Mouse (Mus musculus) intestine, embryonic 14.5 days (tissue): ENCODE data around the gene Qrich2. TPM values are rescaled to one million over a fixed set of nuclear protein-coding genes. Genes with fewer than 3 reads are reported as not detected.

ENCODE experiments used
- ATAC-seq: fragments of 200-750 bp; cut with Nextera tagmentation; replicated peaks from 2 replicates; pipeline ENCODE4 v1.8.0; 2017; ENCODE audit warnings: low read depth, moderate number of reproducible peaks, moderate TSS enrichment, moderate library complexity; ENCODE audit not compliant: low FRiP score, low TSS enrichment
- DNase-seq: peaks from one replicate; pipeline ENCODE4 v3.0.0-alpha.2; 2018; ENCODE audit warnings: low spot score
- H3K27ac ChIP-seq: fragments of 300-500 bp; sonication (generic); 2 replicates; pipeline ENCODE4 v1.5.1; 2014; ENCODE audit warnings: low read depth, mild to moderate bottlenecking, control low read depth
- H3K27me3 ChIP-seq: fragments of 300-500 bp; sonication (generic); replicated peaks from 2 replicates; pipeline ENCODE4 v1.6.1; 2014; ENCODE audit warnings: low read length, control low read depth; ENCODE audit not compliant: control insufficient read depth, insufficient read depth
- H3K36me3 ChIP-seq: fragments of 300-500 bp; sonication (generic); 2 replicates; pipeline ENCODE4 v1.6.1; 2014; ENCODE audit warnings: low read length, control low read depth; ENCODE audit not compliant: control insufficient read depth, insufficient read depth
- H3K4me1 ChIP-seq: fragments of 300-500 bp; sonication (generic); replicated peaks from 2 replicates; pipeline ENCODE4 v1.6.1; 2014; ENCODE audit warnings: low read length, control low read depth, mixed read lengths; ENCODE audit not compliant: control insufficient read depth, insufficient read depth
- H3K4me2 ChIP-seq: fragments of 300-500 bp; sonication (generic); 2 replicates; pipeline ENCODE4 v1.6.1; 2014; ENCODE audit warnings: low read length
- H3K4me3 ChIP-seq: fragments of 300-500 bp; sonication (generic); 2 replicates; pipeline ENCODE4 v1.5.1; 2014; ENCODE audit warnings: low read depth, low read length, control low read depth, mixed read lengths
- H3K9ac ChIP-seq: fragments of 300-500 bp; sonication (generic); 2 replicates; pipeline ENCODE4 v1.6.1; 2014; ENCODE audit warnings: mild to moderate bottlenecking, low read length
- H3K9me3 ChIP-seq: fragments of 300-500 bp; sonication (generic); 2 replicates; pipeline ENCODE4 v1.6.1; 2016; ENCODE audit warnings: low read length, control low read depth; ENCODE audit not compliant: control insufficient read depth
- WGBS: fragments of 180-500 bp; shearing (Covaris S2); extraction: QIAGEN DNeasy Blood & Tissue Kit; methylation state at CpG from one replicate; pipeline ENCODE4 v1.1.7; 2014; 5-methylcytosine and 5-hydroxymethylcytosine counted together
- polyA plus RNA-seq: library from polyadenylated mRNA; unstranded; fragments of >200 nt; fragmentation: Nextera tagmentation; extraction: Ambion mirVana; gene quantifications from 2 replicates; pipeline ENCODE4 v1.2.1, GENCODE M21; 2014

Qrich2 gene
- polyA plus RNA-seq, result 0.15 and 0.22 TPM in 2 replicates

- no peak for DNase-seq
- Histone ChIP-seq H3K4me1 (no peaks in the 10 kb centered on the region), H3K4me2 (no peak within 1 kb of the TSS), H3K4me3 (no peak within 1 kb of the TSS), H3K9me3 (no peaks in the 10 kb centered on the region), H3K27me3 (no peaks in the 10 kb centered on the region), H3K36me3 (peaks cover 17% of the 10 kb centered on the region), H3K27ac (no peak within 1 kb of the TSS), H3K9ac (no peak within 1 kb of the TSS)
- ATAC-seq, result no peak
- 56% methylated on average over 20 of the region's 20 CpGs for WGBS
These were observed at the start of gene Qrich2 for GRCm38 (mm10) chr11:116466141-116466540. TSS of gene Qrich2 (minus strand) at chr11:116466241.

DNA sequence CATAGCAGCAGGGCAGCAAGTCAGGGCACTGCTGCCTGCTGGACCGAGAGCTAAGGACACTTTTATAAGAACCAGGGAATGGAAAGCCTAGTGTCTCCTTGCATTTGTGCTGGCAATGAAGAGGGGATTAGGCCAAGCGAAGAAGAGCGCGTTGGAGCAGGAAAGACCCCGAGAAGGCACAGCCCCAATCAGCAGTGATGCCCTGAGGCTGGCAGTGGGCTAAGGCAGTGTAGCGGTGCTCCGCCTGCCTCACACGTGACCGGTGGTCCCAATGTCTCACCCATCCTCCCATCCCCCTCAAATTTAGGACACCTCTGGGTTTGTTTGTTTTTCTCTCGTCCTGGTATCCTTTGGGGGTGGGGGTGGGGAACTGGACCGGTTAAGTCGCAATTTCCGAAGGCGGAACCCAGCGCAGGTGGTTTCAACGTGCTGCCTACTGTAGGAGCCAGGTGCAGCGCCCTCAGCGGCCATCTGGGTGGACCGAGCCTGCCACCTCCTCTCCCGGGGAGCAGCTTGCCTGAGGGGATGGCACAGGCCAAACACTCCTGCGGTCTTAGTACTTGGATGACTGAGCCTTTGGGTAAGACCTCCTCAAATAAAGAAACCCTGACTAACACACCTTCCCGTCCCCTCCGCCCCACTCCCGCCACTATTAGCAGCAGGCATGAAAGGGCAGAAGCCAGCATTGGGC is 49.4 kb upstream of the Qrich2 start:
- Histone ChIP-seq H3K27me3 (0 out of 2 replicates have a peak, but pooled peaks cover 3% of the 10 kb centered on the region), H3K36me3 (no peaks in the 10 kb centered on the region), H3K4me3 (no peak overlapping the region), H3K9me3 (no peaks in the 10 kb centered on the region), H3K9ac (no peak overlapping the region), H3K4me2 (no peak overlapping the region), H3K27ac (no peak overlapping the region), H3K4me1 (peaks cover 5% of the 10 kb centered on the region)
- WGBS, result 22% methylated on average over 24 of the region's 24 CpGs
- DNase-seq (no peak), ATAC-seq (no peak)

- Histone ChIP-seq H3K27ac (no peak overlapping the region), H3K9ac (no peak overlapping the region)
- 76% methylated on average over 4 of the region's 4 CpGs for WGBS
These were observed 47.5 kb upstream of the Qrich2 start for GRCm38 (mm10) chr11:116513531-116514038.

GRCm38 (mm10) chr11:116512987-116513386 is 46.9 kb upstream of the Qrich2 start:
- no peak for DNase-seq
- Histone ChIP-seq H3K4me1 (peaks cover 4% of the 10 kb centered on the region), H3K27ac (no peak overlapping the region), H3K4me2 (no peak overlapping the region), H3K4me3 (no peak overlapping the region), H3K27me3 (0 out of 2 replicates have a peak, but pooled peaks cover 3% of the 10 kb centered on the region), H3K36me3 (no peaks in the 10 kb centered on the region), H3K9ac (no peak overlapping the region), H3K9me3 (no peaks in the 10 kb centered on the region)
- WGBS, result 85% methylated on average over 6 of the region's 6 CpGs
- no peak for ATAC-seq

More at GRCm38 (mm10) chr11:116513531-116514038, 47.5 kb upstream of the Qrich2 start:
- H3K4me1 ChIP-seq, result peaks cover 5% of the 10 kb centered on the region
- H3K4me2 ChIP-seq, result no peak overlapping the region
- ATAC-seq, result no peak
- DNase-seq, result no peak
- H3K9me3 ChIP-seq, result no peaks in the 10 kb centered on the region
- no peak overlapping the region for H3K4me3 ChIP-seq
- H3K27me3 ChIP-seq, result 0 out of 2 replicates have a peak, but pooled peaks cover 3% of the 10 kb centered on the region
- no peaks in the 10 kb centered on the region for H3K36me3 ChIP-seq

DNA sequence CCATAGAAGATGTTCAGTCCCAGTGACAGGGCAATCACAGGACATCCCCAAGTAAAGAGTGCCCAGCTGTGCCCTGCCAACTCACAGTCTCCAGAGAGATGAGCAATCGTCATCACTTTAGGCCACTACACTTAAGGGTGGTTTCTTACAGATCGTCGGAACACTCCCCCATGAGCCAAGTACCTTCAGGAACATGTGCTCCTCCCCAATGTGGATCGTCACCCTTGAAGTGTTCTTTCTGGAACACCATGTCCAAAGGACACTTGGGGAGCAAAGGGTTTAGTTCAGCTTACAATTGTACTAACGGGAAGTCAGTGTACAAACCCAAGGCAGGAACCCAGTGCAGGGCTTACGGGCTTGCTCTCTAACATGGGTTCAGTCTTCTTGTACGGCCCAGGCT is 46.1 kb upstream of the Qrich2 start:
- H3K4me1 ChIP-seq, result no peaks in the 10 kb centered on the region
- no peaks in the 10 kb centered on the region for H3K9me3 ChIP-seq
- no peak for DNase-seq
- no peak overlapping the region for H3K4me3 ChIP-seq
- no peak overlapping the region for H3K27ac ChIP-seq
- H3K4me2 ChIP-seq, result no peak overlapping the region
- no peaks in the 10 kb centered on the region for H3K36me3 ChIP-seq
- H3K27me3 ChIP-seq, result 0 out of 2 replicates have a peak, but pooled peaks cover 3% of the 10 kb centered on the region
- no peak for ATAC-seq
- WGBS, result 92% methylated on average over 7 of the region's 7 CpGs
- no peak overlapping the region for H3K9ac ChIP-seq

DNA sequence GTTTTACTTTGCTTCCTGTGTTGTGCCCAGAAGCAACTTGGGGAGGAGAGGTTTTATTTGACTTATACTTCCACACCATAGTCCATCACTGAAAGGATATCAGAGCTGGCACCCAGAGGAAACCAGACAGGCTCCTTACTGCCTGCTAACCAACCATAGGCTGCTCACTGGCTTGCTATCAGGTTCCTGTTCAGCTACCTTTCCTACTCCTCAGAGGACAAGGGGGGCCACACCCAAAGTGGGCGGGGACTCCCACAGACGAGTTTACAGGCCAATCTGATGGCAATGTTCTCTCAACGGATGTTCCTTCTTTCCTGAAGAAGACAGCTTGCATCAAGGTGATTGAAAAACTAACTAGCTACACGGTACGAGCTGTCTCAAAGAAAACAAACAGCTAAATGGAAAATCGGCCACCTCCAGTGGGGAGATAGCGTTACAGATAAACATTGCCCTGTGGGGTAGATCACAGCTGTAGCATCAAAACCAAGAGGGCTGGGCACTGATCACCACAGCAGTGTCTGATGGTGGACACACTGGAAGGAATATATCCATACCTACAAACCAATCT is 45.3 kb upstream of the Qrich2 start:
- WGBS, result 64% methylated on average over 7 of the region's 7 CpGs
- no peak for ATAC-seq
- Histone ChIP-seq H3K9me3 (no peaks in the 10 kb centered on the region), H3K36me3 (no peaks in the 10 kb centered on the region), H3K27ac (no peak overlapping the region), H3K27me3 (0 out of 2 replicates have a peak, but pooled peaks cover 3% of the 10 kb centered on the region), H3K4me1 (no peaks in the 10 kb centered on the region), H3K9ac (no peak overlapping the region), H3K4me2 (no peak overlapping the region), H3K4me3 (no peak overlapping the region)
- no peak for DNase-seq

- H3K4me2 ChIP-seq, result no peak overlapping the region
- no peaks in the 10 kb centered on the region for H3K9me3 ChIP-seq
- no peaks in the 10 kb centered on the region for H3K27me3 ChIP-seq
- H3K9ac ChIP-seq, result no peak overlapping the region
- ATAC-seq (no peak), DNase-seq (no peak)
- 49% methylated on average over 2 of the region's 2 CpGs for WGBS
- H3K4me1 ChIP-seq, result no peaks in the 10 kb centered on the region
- no peak overlapping the region for H3K27ac ChIP-seq
- no peaks in the 10 kb centered on the region for H3K36me3 ChIP-seq
- H3K4me3 ChIP-seq, result no peak overlapping the region
These were observed 42.6 kb upstream of the Qrich2 start for GRCm38 (mm10) chr11:116508689-116509088.

GRCm38 (mm10) chr11:116506151-116506875 is 40.3 kb upstream of the Qrich2 start:
- WGBS, result 82% methylated on average over 17 of the region's 17 CpGs
- Histone ChIP-seq H3K4me1 (no peaks in the 10 kb centered on the region), H3K4me2 (no peak overlapping the region), H3K4me3 (no peak overlapping the region), H3K27me3 (no peaks in the 10 kb centered on the region), H3K36me3 (no peaks in the 10 kb centered on the region), H3K27ac (no peak overlapping the region), H3K9ac (no peak overlapping the region), H3K9me3 (no peaks in the 10 kb centered on the region)
- DNase-seq (no peak), ATAC-seq (no peak)
